Mouse (Mus musculus) MEL (cell line): ENCODE measurements at regions not wholly inside any gene's neighbourhood (a gene's known extent, or its start where the extent isn't known, plus 50 kb on each side); places are given as distances from the start of the nearest gene placed in this dataset.
A peak's percentile ranks its signal among the peaks of the same experiment; 100 is the strongest.

Source experiments
- DNase-seq: peaks from one replicate; pipeline ENCODE4 v3.0.0; 2011; ENCODE audit warnings: low read depth, low spot score
- H3K27ac ChIP-seq: 2 replicates; pipeline ENCODE4 v1.5.1; 2012; ENCODE audit warnings: low read depth, mild to moderate bottlenecking, control low read depth, low read length, moderate library complexity; ENCODE audit not compliant: control insufficient read depth
- H3K27me3 ChIP-seq, 2 experiments: fragments of 150-350 bp in 1 of 2; sonication (generic) in 1 of 2; 2 replicates each; pipeline ENCODE4 v1.6.1; 2012; ENCODE audit warnings: low read length in 2 of 2, mild to moderate bottlenecking in 2 of 2, improper control_type of control experiment in 1 of 2, moderate library complexity in 1 of 2; ENCODE audit not compliant: insufficient read depth in 2 of 2, control insufficient read depth in 1 of 2
- H3K36me3 ChIP-seq, 2 experiments: 2 replicates each; pipeline ENCODE4 v1.6.1; 2012 to 2014; ENCODE audit warnings: low read length in 2 of 2, improper control_type of control experiment in 1 of 2, inconsistent platforms in 1 of 2, mild to moderate bottlenecking in 1 of 2; ENCODE audit not compliant: insufficient read depth in 2 of 2, control insufficient read depth in 1 of 2
- H3K4me1 ChIP-seq, 2 experiments: fragments of 150-350 bp in 1 of 2; sonication (generic) in 1 of 2; 2 replicates each; pipeline ENCODE4 v1.6.1; 2012; ENCODE audit warnings: low read length in 2 of 2, improper control_type of control experiment in 1 of 2, mild to moderate bottlenecking in 1 of 2; ENCODE audit not compliant: insufficient read depth in 2 of 2, control insufficient read depth in 1 of 2
- H3K4me3 ChIP-seq, 2 experiments: fragments of 150-350 bp in 1 of 2; sonication (generic) in 1 of 2; 2 replicates each; pipeline ENCODE4 v1.5.1; 2012; ENCODE audit warnings: low read depth in 2 of 2, low read length in 2 of 2, mild to moderate bottlenecking in 2 of 2, moderate library complexity in 2 of 2, control low read depth in 1 of 2, improper control_type of control experiment in 1 of 2; ENCODE audit not compliant: control insufficient read depth in 1 of 2, insufficient read depth in 1 of 2
- H3K79me2 ChIP-seq: 2 replicates; pipeline ENCODE4 v1.6.1; 2012; ENCODE audit warnings: mild to moderate bottlenecking, low read length, moderate library complexity; ENCODE audit not compliant: control insufficient read depth, poor library complexity, insufficient read depth
- H3K9ac ChIP-seq: 2 replicates; pipeline ENCODE4 v1.6.1; 2012; ENCODE audit warnings: low read depth, mild to moderate bottlenecking, control low read depth, low read length, moderate library complexity; ENCODE audit not compliant: control insufficient read depth, poor library complexity, severe bottlenecking
- H3K9me3 ChIP-seq: fragments of 150-350 bp; sonication (generic); replicated peaks from 2 replicates; pipeline ENCODE4 v1.6.1; 2012; ENCODE audit warnings: mild to moderate bottlenecking, low read length, improper control_type of control experiment, moderate library complexity; ENCODE audit not compliant: insufficient read depth
- HCFC1 ChIP-seq: IDR thresholded peaks from 2 replicates; pipeline ENCODE4 v1.6.1; 2012; ENCODE audit warnings: low read depth, mild to moderate bottlenecking, inconsistent platforms, low read length, improper control_type of control experiment, moderate library complexity
- MAFK ChIP-seq: IDR thresholded peaks from 2 replicates; pipeline ENCODE4 v1.6.1; 2011; ENCODE audit warnings: low read depth, mild to moderate bottlenecking, low read length, improper control_type of control experiment, borderline replicate concordance
- MEF2A ChIP-seq: IDR thresholded peaks from 2 replicates; pipeline ENCODE4 v1.6.1; 2014; ENCODE audit warnings: low read depth, mild to moderate bottlenecking, inconsistent platforms, low read length, improper control_type of control experiment; ENCODE audit not compliant: poor library complexity, insufficient replicate concordance, severe bottlenecking; ENCODE audit errors: extremely low read depth
- MYB ChIP-seq: IDR thresholded peaks from 2 replicates; pipeline ENCODE4 v1.6.1; 2011; ENCODE audit warnings: mild to moderate bottlenecking, low read depth, low read length, improper control_type of control experiment
- NELFE ChIP-seq: IDR thresholded peaks from 2 replicates; pipeline ENCODE4 v1.6.1; 2011; ENCODE audit warnings: low read depth, low read length, improper control_type of control experiment
- POLR2AphosphoS5 ChIP-seq: IDR thresholded peaks from 2 replicates; pipeline ENCODE4 v1.6.1; 2012; ENCODE audit warnings: low read depth, borderline replicate concordance, mild to moderate bottlenecking, inconsistent platforms, low read length, moderate library complexity, mixed read lengths
- RAD21 ChIP-seq: IDR thresholded peaks from 2 replicates; pipeline ENCODE4 v1.6.1; 2011; ENCODE audit warnings: mild to moderate bottlenecking, low read depth, low read length, improper control_type of control experiment
- TAL1 ChIP-seq: IDR thresholded peaks from 2 replicates; pipeline ENCODE4 v1.6.1; 2012; ENCODE audit warnings: mild to moderate bottlenecking, inconsistent platforms, low read length, moderate library complexity, mixed read lengths
- TBP ChIP-seq: IDR thresholded peaks from 2 replicates; pipeline ENCODE4 v1.8.0; 2011; ENCODE audit warnings: low read depth, low read length, improper control_type of control experiment
- ZNF384 ChIP-seq: IDR thresholded peaks from 2 replicates; pipeline ENCODE4 v1.6.1; 2012; ENCODE audit warnings: low read depth, mild to moderate bottlenecking, inconsistent platforms, low read length, improper control_type of control experiment

DNA sequence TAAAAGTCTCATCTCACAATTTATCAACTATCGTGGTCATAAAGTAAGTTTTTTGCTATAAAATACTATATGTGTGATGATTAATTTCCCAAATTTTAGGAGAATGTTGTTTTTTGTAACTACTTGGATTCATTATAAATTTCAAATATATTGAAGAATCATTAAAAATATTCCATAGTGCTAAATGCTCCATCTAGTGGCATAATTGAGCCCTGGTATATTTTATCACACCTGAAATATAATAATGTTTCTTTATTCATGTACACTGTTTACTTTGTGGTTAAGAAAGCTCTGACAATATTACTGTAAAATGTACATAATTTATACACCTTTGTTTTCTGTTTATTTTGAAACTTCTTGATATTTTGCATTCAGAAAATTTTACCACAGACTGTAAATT lies 884.7 kb downstream of the Gm597 start:
- DNase-seq, result no peak
- Histone ChIP-seq H3K36me3 (no peaks in the 10 kb centered on the region), H3K27me3 (no peaks in the 10 kb centered on the region), H3K79me2 (no peaks in the 10 kb centered on the region), H3K9ac (no peak overlapping the region), H3K9me3 (no peaks in the 10 kb centered on the region), H3K27ac (no peak overlapping the region), H3K4me1 (no peaks in the 10 kb centered on the region), H3K4me3 (no peak overlapping the region)
- TF ChIP-seq POLR2AphosphoS5, result no peak
- TF ChIP-seq RAD21, result 0 out of 2 replicates have a peak, but pooled peaks have one; percentile 2
- TF ChIP-seq, all 39 proteins: peak for 1

DNA sequence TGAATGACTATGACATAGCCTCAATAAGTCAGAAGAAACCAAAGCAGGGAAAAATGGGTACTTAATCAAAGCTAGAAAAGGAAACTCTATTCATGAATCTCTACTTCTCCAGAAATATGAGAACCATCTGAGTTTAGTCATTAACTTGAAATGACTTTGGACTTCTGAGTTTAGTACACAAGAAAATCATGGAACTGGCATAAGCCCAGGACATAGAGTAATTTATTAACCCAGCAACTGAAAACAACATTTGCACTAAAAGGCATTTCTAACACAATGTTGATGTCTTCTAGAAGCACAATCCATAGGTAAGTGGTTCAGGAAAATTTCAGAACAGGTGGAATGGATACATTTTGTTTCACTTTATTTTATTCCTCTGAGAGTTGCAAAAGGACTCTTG lies 896.3 kb downstream of the Gm597 start:
- no peaks in the 10 kb centered on the region for H3K9me3 ChIP-seq
- no peaks in the 10 kb centered on the region for H3K4me1 ChIP-seq
- no peaks in the 10 kb centered on the region for H3K27me3 ChIP-seq
- no peak overlapping the region for H3K27ac ChIP-seq
- no peak overlapping the region for H3K4me3 ChIP-seq
- H3K36me3 ChIP-seq, result no peaks in the 10 kb centered on the region
- H3K9ac ChIP-seq, result no peak overlapping the region
- no peaks in the 10 kb centered on the region for H3K79me2 ChIP-seq
- DNase-seq, result no peak
- TF ChIP-seq ZNF384, result no peak
- TF ChIP-seq MYB, result no peak
- TF ChIP-seq TAL1, result no peak
- TF ChIP-seq MAFK, result no peak
- TF ChIP-seq TBP, result no peak
- no peak for TF ChIP-seq HCFC1
- TF ChIP-seq NELFE, result no peak
- no peak for TF ChIP-seq MEF2A
